Mouse (Mus musculus) lung, postnatal 0 days (tissue): ENCODE results near the gene Dhx16. TPM values are rescaled to one million over a fixed set of nuclear protein-coding genes. Genes with fewer than 3 reads are reported as not detected.

Experiments used
- ATAC-seq: fragments of 200-750 bp; cut with Nextera tagmentation; 2 replicates; pipeline ENCODE4 v1.8.0; 2017; ENCODE audit warnings: moderate library complexity
- DNase-seq: peaks from one replicate; pipeline ENCODE4 v3.0.0-alpha.2; 2016; ENCODE audit warnings: low spot score
- H3K27ac ChIP-seq: fragments of 300-500 bp; sonication (generic); 2 replicates; pipeline ENCODE4 v1.5.1; 2014; ENCODE audit warnings: antibody characterized with exemption, mild to moderate bottlenecking, low read length, mixed read lengths
- H3K27me3 ChIP-seq: fragments of 300-500 bp; sonication (generic); replicated peaks from 2 replicates; pipeline ENCODE4 v1.6.1; 2014; ENCODE audit warnings: low read length, mixed read lengths; ENCODE audit not compliant: insufficient read depth
- H3K36me3 ChIP-seq: fragments of 300-500 bp; sonication (generic); 2 replicates; pipeline ENCODE4 v1.6.1; 2014; ENCODE audit warnings: low read length, mixed read lengths; ENCODE audit not compliant: insufficient read depth
- H3K4me1 ChIP-seq: fragments of 300-500 bp; sonication (generic); 2 replicates; pipeline ENCODE4 v1.6.1; 2014; ENCODE audit warnings: antibody characterized with exemption, low read depth, low read length, mixed read lengths; ENCODE audit not compliant: insufficient read depth
- H3K4me2 ChIP-seq: fragments of 300-500 bp; sonication (generic); replicated peaks from 2 replicates; pipeline ENCODE4 v1.6.1; 2014; ENCODE audit warnings: low read depth, mild to moderate bottlenecking, low read length, moderate library complexity, mixed read lengths
- H3K4me3 ChIP-seq: fragments of 300-500 bp; sonication (generic); 2 replicates; pipeline ENCODE4 v1.5.1; 2014; ENCODE audit warnings: low read depth, low read length
- H3K9ac ChIP-seq: fragments of 300-500 bp; sonication (generic); replicated peaks from 2 replicates; pipeline ENCODE4 v1.6.1; 2014; ENCODE audit warnings: low read depth, mild to moderate bottlenecking
- H3K9me3 ChIP-seq: fragments of 300-500 bp; sonication (generic); 2 replicates; pipeline ENCODE4 v1.6.1; 2016; ENCODE audit warnings: low read length, mixed read lengths
- CTCF ChIP-seq: IDR thresholded peaks from 2 replicates; pipeline ENCODE4 v1.5.1; 2016; ENCODE audit warnings: antibody characterized with exemption, mild to moderate bottlenecking
- EP300 ChIP-seq: IDR thresholded peaks from 2 replicates; pipeline ENCODE4 v1.6.1; 2016; ENCODE audit warnings: antibody characterized with exemption, mild to moderate bottlenecking, control low read depth
- WGBS: fragments of 180-500 bp; shearing (Covaris S2); extraction: QIAGEN DNeasy Blood & Tissue Kit; methylation state at CpG from one replicate; pipeline ENCODE4 v1.1.7; 2014; 5-methylcytosine and 5-hydroxymethylcytosine counted together
- microRNA counts: library from miRNA; unstranded; fragments of <30 nt; microRNA quantifications from one replicate; lab custom pipeline; 2015
- microRNA-seq: library from miRNA; unstranded; fragments of <30 nt; microRNA quantifications from one replicate; pipeline ENCODE4, GENCODE M21; 2016
- polyA plus RNA-seq: library from polyadenylated mRNA; unstranded; fragments of >200 nt; fragmentation: Nextera tagmentation; extraction: Ambion mirVana; gene quantifications from 2 replicates; pipeline ENCODE4 v1.2.1, GENCODE M21; 2015

The Dhx16 gene
- polyA plus RNA-seq, 1 experiment from 2014 or later: 22.3 TPM

DNA sequence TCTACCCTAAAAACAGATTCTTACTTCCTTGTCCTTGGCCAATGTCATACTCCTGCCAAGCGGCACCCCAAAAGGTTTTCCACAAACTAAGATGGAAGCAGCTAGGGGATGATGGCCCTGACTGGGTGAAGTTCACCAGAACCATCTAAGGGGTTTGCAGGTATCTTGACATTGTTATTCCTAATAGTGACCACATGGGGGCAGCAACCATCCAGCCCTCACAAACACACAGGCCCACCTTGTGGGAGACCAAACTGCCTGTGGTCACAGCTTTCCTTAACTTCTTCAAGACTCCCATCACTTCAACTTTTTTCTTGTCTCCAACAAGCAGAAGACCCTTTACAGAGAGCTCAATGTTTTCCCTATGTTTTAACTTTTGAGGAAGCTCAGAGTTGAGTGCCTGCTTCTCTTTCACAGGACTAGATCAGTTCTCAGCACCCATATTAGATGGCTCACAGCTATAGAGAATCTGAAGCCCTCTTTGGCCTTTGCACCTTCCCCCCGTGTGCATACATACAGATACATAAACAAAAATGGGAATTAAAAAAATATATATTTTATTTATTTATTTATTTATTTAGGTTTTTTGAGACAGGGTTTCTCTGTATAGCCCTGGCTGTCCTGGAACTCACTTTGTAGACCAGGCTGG is 58.2 kb downstream of the Dhx16 start:
- no peaks in the 10 kb centered on the region for H3K4me1 ChIP-seq
- 30% methylated on average over 2 of the region's 2 CpGs for WGBS
- H3K4me2 ChIP-seq: no peak overlapping the region
- no peak overlapping the region for H3K4me3 ChIP-seq
- no peaks in the 10 kb centered on the region for H3K36me3 ChIP-seq
- ATAC-seq (peak; percentile 67), DNase-seq (peak; percentile 81)
- H3K27ac ChIP-seq: no peak overlapping the region
- no peaks in the 10 kb centered on the region for H3K9me3 ChIP-seq
- H3K9ac ChIP-seq: no peak overlapping the region
- TF ChIP-seq CTCF (peak; percentile 86), EP300 (no peak)
- H3K27me3 ChIP-seq: no peaks in the 10 kb centered on the region

DNA sequence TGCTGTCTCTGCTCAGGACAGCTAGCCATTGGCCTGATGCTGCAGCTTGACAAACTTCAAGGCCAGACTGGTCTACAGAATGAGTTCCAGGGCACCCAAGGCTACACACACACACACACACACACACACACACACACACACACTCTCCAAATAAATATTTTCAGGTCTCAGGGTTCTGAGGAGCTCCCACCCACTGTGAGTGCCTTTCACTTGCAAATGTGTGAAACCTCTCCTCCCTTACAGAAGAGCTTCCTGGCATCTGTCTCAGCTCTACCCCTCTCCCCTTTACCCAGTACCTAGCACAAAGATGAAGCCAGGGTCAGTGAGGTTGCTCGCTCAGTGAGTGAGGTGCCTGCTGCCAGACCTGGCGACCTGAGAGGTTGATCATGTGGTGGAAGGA is 59.5 kb downstream of the Dhx16 start:
- no peak overlapping the region for H3K27ac ChIP-seq
- TF ChIP-seq CTCF (no peak), EP300 (no peak)
- H3K27me3 ChIP-seq: no peaks in the 10 kb centered on the region
- ATAC-seq (no peak), DNase-seq (no peak)
- H3K4me2 ChIP-seq: no peak overlapping the region
- H3K9ac ChIP-seq: no peak overlapping the region
- H3K4me3 ChIP-seq: no peak overlapping the region
- H3K9me3 ChIP-seq: no peaks in the 10 kb centered on the region
- no peaks in the 10 kb centered on the region for H3K4me1 ChIP-seq
- no peaks in the 10 kb centered on the region for H3K36me3 ChIP-seq
- 17% methylated on average over 2 of the region's 2 CpGs for WGBS

DNA sequence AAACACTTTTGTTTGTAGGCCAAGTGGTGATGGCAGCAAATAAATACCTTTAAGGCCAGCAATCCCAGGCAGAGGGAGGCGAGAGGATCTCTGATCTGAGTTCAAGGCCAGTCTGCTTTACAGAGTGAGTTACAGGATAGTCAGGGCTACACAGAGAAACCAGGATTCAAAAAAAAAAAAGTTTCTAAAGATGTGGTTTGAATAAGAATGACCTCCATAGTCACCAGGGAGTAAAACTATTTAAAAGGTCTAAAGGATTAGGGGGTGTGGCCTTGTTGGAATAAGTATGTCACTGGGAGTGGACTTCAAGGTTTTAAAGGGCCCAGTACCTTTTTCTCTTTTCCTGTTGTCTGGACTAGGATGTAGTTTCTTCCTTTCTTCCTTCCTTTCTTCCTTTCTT is 60.3 kb downstream of the Dhx16 start:
- H3K9ac ChIP-seq: no peak overlapping the region
- TF ChIP-seq CTCF (no peak), EP300 (no peak)
- ATAC-seq (no peak), DNase-seq (no peak)
- no peak overlapping the region for H3K4me3 ChIP-seq
- H3K4me1 ChIP-seq: no peaks in the 10 kb centered on the region
- H3K9me3 ChIP-seq: no peaks in the 10 kb centered on the region
- no peaks in the 10 kb centered on the region for H3K36me3 ChIP-seq
- no peak overlapping the region for H3K27ac ChIP-seq
- 52% methylated on average over 1 of the region's 1 CpGs for WGBS
- no peaks in the 10 kb centered on the region for H3K27me3 ChIP-seq
- no peak overlapping the region for H3K4me2 ChIP-seq

MicroRNA genes within 50 kb of the gene (microRNA counts, 519-probe panel; counts per million panel counts)
- microRNA mmu-miR-1894-3p (lab: Ali Mortazavi, UCI) (not detected), microRNA mmu-miR-1894-5p (lab: Ali Mortazavi, UCI) (not detected)

Small RNA genes lying within 50 kb of the gene (microRNA-seq; reads per million reads assigned to microRNA genes)
- 2.2 reads per million for gene Gm28033
- gene Mir1894: not detected

Other genes starting within 250 kb of the Dhx16 start
- 1.1 and 1.7 TPM in 2 replicates for gene Mucl3, start 236.1 kb upstream of the Dhx16 start, polyA plus RNA-seq
- gene Vars2, start 212.2 kb upstream of the Dhx16 start, polyA plus RNA-seq: 11.4 and 15.2 TPM in 2 replicates
- gene Gtf2h4, start 206.1 kb upstream of the Dhx16 start, polyA plus RNA-seq: 19.2 and 21.4 TPM in 2 replicates
- 64.2 and 79.3 TPM in 2 replicates for gene Ddr1, start 175.2 kb upstream of the Dhx16 start, polyA plus RNA-seq
- 205 and 234 TPM in 2 replicates for gene Ier3, start 58.1 kb upstream of the Dhx16 start, polyA plus RNA-seq
- 106 and 117 TPM in 2 replicates for gene Flot1, start 56.6 kb upstream of the Dhx16 start, polyA plus RNA-seq
- 292 and 298 TPM in 2 replicates for gene Tubb5, start 41.5 kb upstream of the Dhx16 start, polyA plus RNA-seq
- 2.8 and 3.1 TPM in 2 replicates for gene Mdc1, start 38.3 kb upstream of the Dhx16 start, polyA plus RNA-seq
- gene Nrm, start 18.5 kb upstream of the Dhx16 start, polyA plus RNA-seq: 21.4 and 22.9 TPM in 2 replicates
- 23.4 and 25.4 TPM in 2 replicates for gene Ppp1r18, start 14.2 kb upstream of the Dhx16 start, polyA plus RNA-seq
- gene 2310061I04Rik, start 17.6 kb downstream of the Dhx16 start, polyA plus RNA-seq: 15.9 and 18.5 TPM in 2 replicates
- 19.3 and 24.6 TPM in 2 replicates for gene Atat1, start 30.3 kb downstream of the Dhx16 start, polyA plus RNA-seq
- gene Mrps18b, start 36.6 kb downstream of the Dhx16 start, polyA plus RNA-seq: 40.7 and 44.8 TPM in 2 replicates
- 21.4 and 23.5 TPM in 2 replicates for gene Ppp1r10, start 36.6 kb downstream of the Dhx16 start, polyA plus RNA-seq
- gene Abcf1, start 89.9 kb downstream of the Dhx16 start, polyA plus RNA-seq: 61.2 and 67.8 TPM in 2 replicates
- 29.6 and 32.1 TPM in 2 replicates for gene Gnl1, start 100.0 kb downstream of the Dhx16 start, polyA plus RNA-seq
- 12.6 and 12.9 TPM in 2 replicates for gene Prr3, start 100.4 kb downstream of the Dhx16 start, polyA plus RNA-seq
- 2.7 and 3.7 TPM in 2 replicates for gene H2-T24, start 140.7 kb downstream of the Dhx16 start, polyA plus RNA-seq
- 50.4 and 53.1 TPM in 2 replicates for gene H2-T23, start 153.0 kb downstream of the Dhx16 start, polyA plus RNA-seq
- gene H2-T22, start 162.9 kb downstream of the Dhx16 start, polyA plus RNA-seq: 23.9 and 24.4 TPM in 2 replicates
- gene Gm6034, start 163.1 kb downstream of the Dhx16 start, polyA plus RNA-seq: not detected in 2 replicates
- not detected in 2 replicates for gene Gm11127, start 178.6 kb downstream of the Dhx16 start, polyA plus RNA-seq
- not detected in 2 replicates for gene Gm19684, start 241.9 kb downstream of the Dhx16 start, polyA plus RNA-seq
- gene Gm7030, start 249.6 kb downstream of the Dhx16 start, polyA plus RNA-seq: not detected in 2 replicates